Mouse (Mus musculus) CH12.LX (cell line): Measurements from ENCODE around the gene Cmklr1. TPM values are rescaled to one million over a fixed set of nuclear protein-coding genes. Genes with fewer than 3 reads are reported as not detected.

ENCODE experiments used
- DNase-seq: peaks from one replicate; pipeline ENCODE4 v3.0.0-alpha.2; 2013; ENCODE audit errors: extremely low read depth
- H3K27ac ChIP-seq: 2 replicates; pipeline ENCODE4 v1.5.1; 2012; ENCODE audit warnings: low read depth, mild to moderate bottlenecking, control low read depth, moderate library complexity; ENCODE audit not compliant: insufficient read depth
- H3K27me3 ChIP-seq: replicated peaks from 2 replicates; pipeline ENCODE3; 2012; ENCODE audit warnings: inconsistent platforms
- H3K36me3 ChIP-seq, 2 experiments: replicated peaks in 1 of 2; 2 replicates each; pipeline versions ENCODE3 to v1.6.1; 2012; ENCODE audit warnings: inconsistent platforms in 1 of 2, low read length in 1 of 2, mild to moderate bottlenecking in 1 of 2, mixed read lengths in 1 of 2, moderate library complexity in 1 of 2; ENCODE audit not compliant: control insufficient read depth in 1 of 2, insufficient read depth in 1 of 2
- H3K4me1 ChIP-seq, 2 experiments: 2 replicates each; pipeline ENCODE4 v1.6.1; 2012; ENCODE audit warnings: inconsistent platforms in 1 of 2, moderate library complexity in 1 of 2; ENCODE audit not compliant: insufficient read depth in 2 of 2, control insufficient read depth in 1 of 2
- H3K4me2 ChIP-seq: 2 replicates; pipeline ENCODE4 v1.6.1; 2012; ENCODE audit warnings: low read depth, mild to moderate bottlenecking, control low read depth; ENCODE audit not compliant: poor library complexity, insufficient read depth, severe bottlenecking
- H3K4me3 ChIP-seq, 3 experiments: fragments of 150-350 bp in 1 of 3; sonication (generic) in 1 of 3; replicated peaks in 1 of 3; 2 replicates each; pipeline versions ENCODE3 to v1.5.1; 2011 to 2012; ENCODE audit warnings: low read depth in 2 of 3, low read length in 2 of 3, mild to moderate bottlenecking in 2 of 3, moderate library complexity in 2 of 3, control low read depth in 1 of 3, improper control_type of control experiment in 1 of 3, inconsistent platforms in 1 of 3, mixed read lengths in 1 of 3; ENCODE audit not compliant: poor library complexity in 1 of 3
- H3K79me2 ChIP-seq: replicated peaks from 2 replicates; pipeline ENCODE4 v1.6.1; 2012; ENCODE audit warnings: mild to moderate bottlenecking, moderate library complexity; ENCODE audit not compliant: control insufficient read depth, poor library complexity, insufficient read depth, severe bottlenecking; ENCODE audit errors: extremely low read depth
- H3K9ac ChIP-seq: 2 replicates; pipeline ENCODE4 v1.6.1; 2012; ENCODE audit warnings: low read depth, mild to moderate bottlenecking, control low read depth, moderate library complexity; ENCODE audit not compliant: insufficient read depth
- H3K9me3 ChIP-seq: replicated peaks from 2 replicates; pipeline ENCODE3; 2012; ENCODE audit warnings: low read length, inconsistent platforms, mixed read lengths
- CHD2 ChIP-seq: IDR thresholded peaks from 2 replicates; pipeline ENCODE4 v1.6.1; 2011; ENCODE audit warnings: low read length, improper control_type of control experiment
- CTCF ChIP-seq, 2 experiments: IDR thresholded peaks in 1 of 2; conservative IDR thresholded peaks in 1 of 2; 2 replicates each; pipeline ENCODE4 v1.5.1; 2011 to 2012; ENCODE audit warnings: low read depth in 2 of 2, low read length in 2 of 2, improper control_type of control experiment in 1 of 2, inconsistent platforms in 1 of 2, mild to moderate bottlenecking in 1 of 2, moderate library complexity in 1 of 2
- E2F4 ChIP-seq: IDR thresholded peaks from 2 replicates; pipeline ENCODE4 v1.6.1; 2011; ENCODE audit warnings: low read depth, low read length, improper control_type of control experiment; ENCODE audit not compliant: insufficient replicate concordance
- ETS1 ChIP-seq: conservative IDR thresholded peaks from 2 replicates; pipeline ENCODE4 v1.6.1; 2012; ENCODE audit warnings: low read depth, mild to moderate bottlenecking, inconsistent platforms, low read length, improper control_type of control experiment, moderate library complexity
- HCFC1 ChIP-seq: IDR thresholded peaks from 2 replicates; pipeline ENCODE4 v1.6.1; 2012; ENCODE audit warnings: low read depth, mild to moderate bottlenecking, inconsistent platforms, low read length, improper control_type of control experiment
- IRF4 ChIP-seq: IDR thresholded peaks from 2 replicates; pipeline ENCODE4 v1.6.1; 2014; ENCODE audit warnings: low read depth, mild to moderate bottlenecking, inconsistent platforms, low read length, improper control_type of control experiment
- MAX ChIP-seq: IDR thresholded peaks from 2 replicates; pipeline ENCODE4 v1.6.1; 2011; ENCODE audit warnings: low read length, improper control_type of control experiment
- MAZ ChIP-seq: IDR thresholded peaks from 2 replicates; pipeline ENCODE4 v1.6.1; 2012; ENCODE audit warnings: low read depth, mild to moderate bottlenecking, inconsistent platforms, low read length, improper control_type of control experiment, moderate library complexity
- RAD21 ChIP-seq: IDR thresholded peaks from 2 replicates; pipeline ENCODE4 v1.6.1; 2011; ENCODE audit warnings: low read depth, mild to moderate bottlenecking, low read length, improper control_type of control experiment, moderate library complexity
- RCOR1 ChIP-seq: conservative IDR thresholded peaks from 2 replicates; pipeline ENCODE4 v1.6.1; 2012; ENCODE audit warnings: low read depth, mild to moderate bottlenecking, inconsistent platforms, low read length, improper control_type of control experiment
- SIN3A ChIP-seq: IDR thresholded peaks from 2 replicates; pipeline ENCODE4 v1.6.1; 2012; ENCODE audit warnings: low read length, improper control_type of control experiment, inconsistent platforms
- TBP ChIP-seq: conservative IDR thresholded peaks from 2 replicates; pipeline ENCODE4 v1.6.1; 2011; ENCODE audit warnings: low read depth, low read length, improper control_type of control experiment
- USF2 ChIP-seq: conservative IDR thresholded peaks from 2 replicates; pipeline ENCODE4 v1.6.1; 2011; ENCODE audit warnings: low read depth, low read length, improper control_type of control experiment
- ZMIZ1 ChIP-seq: IDR thresholded peaks from 2 replicates; pipeline ENCODE4 v1.6.1; 2012; ENCODE audit warnings: low read depth, mild to moderate bottlenecking, inconsistent platforms, low read length, improper control_type of control experiment
- ZNF384 ChIP-seq: IDR thresholded peaks from 2 replicates; pipeline ENCODE4 v1.6.1; 2012; ENCODE audit warnings: low read depth, low read length, improper control_type of control experiment, inconsistent platforms
- dilution Hi-C: fragments of 300-500 bp; cut with MboI; formaldehyde crosslinking; loops from 2 replicates; pipeline ENCODE4 v1.14.3; 2020; ENCODE audit warnings: low sequenced_read_pairs; ENCODE audit not compliant: extremely low pct_unique_long_range_greater_than_20kb, extremely low pct_ligation_motif_present
- in situ Hi-C: fragments of 300-500 bp; cut with MboI; formaldehyde crosslinking; loops from 3 replicates; pipeline ENCODE4 v1.14.3; 2019; ENCODE audit warnings: low sequenced_read_pairs, low pct_ligation_motif_present, low pct_unique_long_range_greater_than_20kb, mixed read lengths
- polyA plus RNA-seq: library from polyadenylated mRNA; unstranded; fragments of >175 nt; gene quantifications from 2 replicates; pipeline ENCODE4 v1.2.1, GENCODE M21; 2012; ENCODE audit warnings: low read depth; ENCODE audit not compliant: insufficient read length
- total RNA-seq, 2 experiments: library from RNA; depleted of rRNA; stranded (reverse); fragments of 300-350 nt in 1 of 2; fragments of >200 nt in 1 of 2; gene quantifications; 2 replicates each; pipeline ENCODE4 v1.2.3; 2012 to 2014

Gene Cmklr1
- total and polyA plus RNA-seq, 3 experiments, result not detected

DNA sequence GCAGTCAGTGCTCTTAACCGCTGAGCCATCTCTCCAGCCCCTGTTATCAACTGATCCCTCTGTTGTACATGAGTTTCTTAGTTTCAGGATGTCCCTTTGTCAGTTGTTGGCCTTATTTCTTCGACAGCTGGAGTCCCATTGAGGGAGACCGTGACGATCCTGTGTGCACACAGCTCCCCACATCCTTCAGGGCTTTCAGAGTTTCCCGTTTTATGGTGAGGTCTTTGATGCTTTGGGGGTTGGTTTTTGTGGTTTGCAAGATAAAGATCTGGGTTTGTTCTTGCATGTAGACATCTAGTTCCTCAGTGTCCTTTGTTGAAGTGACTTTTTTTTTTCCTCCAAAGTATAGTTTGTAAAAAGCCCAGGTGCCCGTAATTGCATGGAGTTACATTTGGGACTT lies 20.4 kb upstream of the Cmklr1 start:
- Histone ChIP-seq H3K4me1 (no peaks in the 10 kb centered on the region), H3K4me3 (no peak overlapping the region), H3K36me3 (no peaks in the 10 kb centered on the region), H3K79me2 (no peaks in the 10 kb centered on the region), H3K27me3 (peaks cover 34% of the 10 kb centered on the region), H3K4me2 (no peak overlapping the region), H3K9ac (no peak overlapping the region), H3K9me3 (peaks cover 4% of the 10 kb centered on the region), H3K27ac (no peak overlapping the region)
- DNase-seq, result no peak
- dilution Hi-C loops, result no loop called here
- in situ Hi-C loops, result no loop called here
- TF ChIP-seq RCOR1 (no peak), IRF4 (no peak), E2F4 (no peak)

DNA sequence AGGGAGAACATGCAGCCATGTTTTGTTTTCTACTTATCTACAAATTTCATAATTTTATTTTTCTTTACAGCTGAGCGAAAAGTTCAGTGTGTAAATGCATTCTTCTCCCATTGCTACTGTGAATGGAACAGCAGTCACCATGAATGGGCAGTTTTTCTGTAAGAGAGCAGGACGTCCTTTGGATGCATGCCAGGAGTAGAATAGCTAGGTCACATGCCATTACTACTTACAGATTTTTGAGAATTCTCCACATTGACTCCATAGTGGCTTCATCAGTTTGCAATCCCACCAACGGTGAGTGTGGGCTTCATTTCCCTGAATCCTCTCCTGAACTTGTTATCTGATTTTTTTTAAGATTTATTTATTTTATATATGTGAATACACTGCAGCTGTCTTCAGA lies 19.9 kb upstream of the Cmklr1 start:
- no peak overlapping the region for H3K4me2 ChIP-seq
- no peaks in the 10 kb centered on the region for H3K36me3 ChIP-seq
- no peaks in the 10 kb centered on the region for H3K79me2 ChIP-seq
- H3K4me3 ChIP-seq, result no peak overlapping the region
- TF ChIP-seq MAX, result no peak
- TF ChIP-seq CHD2, result no peak
- TF ChIP-seq RCOR1, result no peak
- TF ChIP-seq USF2, result no peak
- no peak for TF ChIP-seq ZNF384
- no peak for TF ChIP-seq CTCF (conservative IDR thresholded peaks at IDR 0.05 in 1 of 2, IDR thresholded peaks at IDR 0.05 in 1 of 2; ENCODE audit: low read depth in 2 of 2, low read length in 2 of 2)
- TF ChIP-seq RAD21, result no peak
- in situ Hi-C loops (no loop called here), dilution Hi-C loops (no loop called here)
- H3K27ac ChIP-seq, result no peak overlapping the region
- DNase-seq, result no peak
- no peaks in the 10 kb centered on the region for H3K4me1 ChIP-seq
- no peak overlapping the region for H3K9ac ChIP-seq
- H3K9me3 ChIP-seq, result peaks cover 4% of the 10 kb centered on the region
- peaks cover 32% of the 10 kb centered on the region for H3K27me3 ChIP-seq

DNA sequence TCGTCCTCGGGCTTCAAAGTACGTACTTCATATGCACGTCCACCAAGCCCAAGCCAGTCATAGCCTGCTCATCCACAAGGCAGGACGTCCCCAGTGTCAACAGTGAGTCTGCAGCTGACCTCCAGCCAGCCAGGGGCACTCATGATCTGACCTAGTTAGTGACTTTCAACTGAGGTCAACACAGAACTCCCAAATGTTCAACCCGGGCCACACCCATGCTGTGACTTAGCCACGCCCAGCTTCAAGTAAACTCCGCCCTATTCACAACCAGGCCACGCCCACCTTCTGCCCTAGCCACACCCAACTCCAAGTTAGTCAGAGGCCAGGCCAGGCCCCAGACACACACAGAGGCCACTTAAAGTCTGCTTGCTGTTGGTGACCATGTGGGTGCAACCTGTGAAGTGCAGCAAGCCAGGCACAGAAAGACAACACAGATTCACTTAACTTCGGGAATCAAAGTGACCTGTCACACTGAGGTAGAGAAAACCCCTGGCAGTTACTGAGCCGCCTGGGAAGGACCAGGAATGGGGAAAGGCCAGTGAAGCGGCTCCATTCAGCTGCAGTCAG lies 14.5 kb upstream of the Cmklr1 start:
- Histone ChIP-seq H3K36me3 (no peaks in the 10 kb centered on the region), H3K9ac (no peak overlapping the region), H3K4me1 (no peaks in the 10 kb centered on the region), H3K4me3 (no peak overlapping the region), H3K9me3 (peaks cover 10% of the 10 kb centered on the region), H3K4me2 (no peak overlapping the region), H3K79me2 (no peaks in the 10 kb centered on the region), H3K27ac (no peak overlapping the region), H3K27me3 (peaks cover 53% of the 10 kb centered on the region)
- TF ChIP-seq ZMIZ1 (no peak), ETS1 (no peak), RAD21 (no peak), ZNF384 (no peak), HCFC1 (no peak), TBP (no peak), E2F4 (no peak), SIN3A (no peak), MAZ (no peak)
- DNase-seq, result peak; percentile 8
- dilution Hi-C loops (no loop called here), in situ Hi-C loops (no loop called here)
